Mouse (Mus musculus): ENCODE data around the gene Krt84. TPM values are rescaled to one million over a fixed set of nuclear protein-coding genes. Genes with fewer than 3 reads are reported as not detected.

Krt84 gene
- not detected for total RNA-seq (2018; cell fraction: chromatin; rRNA removed)
- total RNA-seq (2018; cell fraction: cytosol; rRNA removed), result not detected
- total RNA-seq (2018; cell fraction: nucleus; rRNA removed), result not detected
- not detected in 3 replicates for polyA plus RNA-seq (2018)

DNA sequence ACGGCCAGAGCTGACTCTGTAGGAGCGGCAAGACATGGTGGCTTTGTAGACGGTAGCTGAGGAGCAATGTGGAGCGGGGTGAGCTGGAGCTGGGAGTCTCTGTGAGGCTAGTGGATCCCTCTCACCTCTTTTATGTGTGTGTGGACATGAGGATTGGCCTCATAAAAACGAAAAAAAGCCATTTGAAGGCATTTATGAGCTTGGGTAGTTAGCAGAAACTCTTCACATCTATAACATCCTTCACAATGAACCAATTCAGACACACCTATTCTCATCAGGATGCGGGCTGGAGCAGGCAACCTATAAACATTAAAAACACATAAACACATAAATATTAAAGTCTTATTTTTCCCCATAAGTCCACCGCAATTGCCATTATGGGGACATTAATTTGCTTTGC lies at the start of gene Krt84:
Gene Krt84 (minus strand): TSS at position 101 of the 400 bp plus-strand sequence.
- Histone ChIP-seq H3K27ac (no peak within 1 kb of the TSS), H3K4me3 (ENCODE audit: inconsistent target) (no peak within 1 kb of the TSS), H3K36me3 (ENCODE audit: inconsistent target) (no peaks in the 10 kb centered on the region), H3K79me2 (ENCODE audit: inconsistent target) (no peaks in the 10 kb centered on the region)
- WGBS (ENCODE audit: missing documents), result 85% methylated on average over 7 of the region's 7 CpGs

DNA sequence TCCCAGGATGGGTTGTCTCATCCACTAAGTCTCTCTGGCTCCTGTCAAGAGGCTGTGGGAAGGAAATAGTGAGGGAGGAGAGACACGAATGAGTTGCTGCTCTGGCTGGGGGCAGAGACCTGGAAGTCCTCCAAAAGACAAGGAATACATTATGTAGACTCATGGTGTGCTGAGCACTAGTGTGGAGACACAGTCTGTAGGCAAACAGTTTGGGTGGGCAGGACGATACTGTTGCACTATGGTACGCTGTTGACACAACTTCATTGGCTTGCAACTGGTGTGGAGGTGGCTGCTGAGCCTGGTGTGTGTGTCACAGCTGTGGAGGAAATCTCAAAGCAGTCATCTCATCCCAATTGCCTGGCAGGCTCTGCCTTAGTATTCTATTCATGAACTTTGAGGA lies 49.1 kb upstream of the Krt84 start:
- WGBS (ENCODE audit: missing documents), result 74% methylated on average over 3 of the region's 3 CpGs
- H3K4me3 ChIP-seq (ENCODE audit: inconsistent target), result no peak overlapping the region
- no peaks in the 10 kb centered on the region for H3K36me3 ChIP-seq (ENCODE audit: inconsistent target)
- no peak overlapping the region for H3K27ac ChIP-seq
- no peaks in the 10 kb centered on the region for H3K79me2 ChIP-seq (ENCODE audit: inconsistent target)

DNA sequence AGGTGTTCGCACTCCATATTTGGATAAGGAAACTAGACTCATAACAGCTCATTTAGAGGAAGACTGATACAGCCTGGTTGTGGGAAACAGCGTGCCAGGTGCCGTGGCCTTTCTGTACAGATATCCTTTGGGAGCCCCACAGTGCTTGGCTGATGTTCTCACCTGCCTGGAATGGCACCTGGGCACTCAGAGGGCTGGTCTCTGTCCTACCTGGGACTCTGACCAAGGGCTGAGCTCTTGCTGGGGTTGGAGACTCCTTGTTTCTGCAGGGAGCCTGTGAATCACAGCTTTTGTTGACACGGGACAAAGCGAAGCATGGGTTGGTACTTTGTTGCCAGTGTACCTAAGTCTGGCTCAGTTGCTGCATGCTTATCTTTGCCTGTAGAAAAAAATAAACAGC lies 42.9 kb upstream of the Krt84 start:
- WGBS (ENCODE audit: missing documents), result 75% methylated on average over 5 of the region's 5 CpGs
- Histone ChIP-seq H3K79me2 (ENCODE audit: inconsistent target) (no peaks in the 10 kb centered on the region), H3K36me3 (ENCODE audit: inconsistent target) (no peaks in the 10 kb centered on the region), H3K27ac (no peak overlapping the region), H3K4me3 (ENCODE audit: inconsistent target) (no peak overlapping the region)

DNA sequence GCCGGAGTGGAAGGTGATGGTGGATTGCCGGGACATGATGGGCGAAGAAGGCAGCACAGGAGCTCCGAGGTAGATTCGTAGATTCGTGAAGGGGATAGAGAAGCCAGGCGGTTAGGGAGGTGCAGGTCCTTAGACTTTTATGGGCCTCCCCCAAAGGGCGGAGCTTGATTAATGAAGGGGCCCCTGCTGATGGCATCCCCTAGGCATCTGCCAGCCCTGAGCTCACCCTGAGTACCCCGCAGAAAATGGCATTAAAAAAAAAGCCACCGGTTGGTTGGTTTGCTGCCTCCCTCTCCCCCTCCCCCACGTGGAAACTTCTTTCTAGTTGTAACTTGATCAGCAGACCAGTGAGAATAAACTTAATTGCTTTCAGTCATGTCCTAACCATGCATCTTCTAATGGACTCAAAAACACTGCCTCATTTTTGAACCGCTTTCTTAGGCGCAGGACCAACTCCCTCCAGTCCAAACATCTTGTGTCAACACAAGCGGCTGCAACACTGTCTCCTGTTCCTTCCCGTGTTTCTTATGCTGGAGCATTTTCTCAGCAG lies 41.3 kb upstream of the Krt84 start, which contains the start of gene Krt75:
Gene Krt75 (minus strand): TSS at position 109 of the 550 bp plus-strand sequence.
- Histone ChIP-seq H3K36me3 (ENCODE audit: inconsistent target) (no peaks in the 10 kb centered on the region), H3K4me3 (ENCODE audit: inconsistent target) (no peak within 1 kb of the TSS), H3K27ac (no peak within 1 kb of the TSS), H3K79me2 (ENCODE audit: inconsistent target) (no peaks in the 10 kb centered on the region)
- 79% methylated on average over 13 of the region's 15 CpGs for WGBS (ENCODE audit: missing documents)

DNA sequence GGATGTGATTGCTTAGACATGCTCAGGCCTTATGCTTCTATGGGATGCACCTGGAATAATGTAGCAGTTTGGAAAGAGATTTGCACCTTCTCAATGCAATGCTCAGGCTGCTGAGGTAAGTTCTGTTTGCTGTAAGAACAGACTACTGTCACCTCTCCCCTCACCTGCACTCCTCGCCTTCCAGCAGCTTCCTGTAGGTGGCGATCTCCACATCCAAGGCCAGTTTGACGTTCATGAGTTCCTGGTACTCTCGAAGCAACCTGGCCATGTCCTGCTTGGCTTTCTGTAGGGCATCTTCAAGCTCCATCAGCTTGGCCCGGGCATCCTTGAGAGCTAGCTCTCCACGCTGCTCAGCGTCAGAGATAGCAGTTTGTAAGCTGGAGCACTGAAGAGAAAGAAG lies 35.2 kb upstream of the Krt84 start:
- WGBS (ENCODE audit: missing documents), result 46% methylated on average over 7 of the region's 7 CpGs

DNA sequence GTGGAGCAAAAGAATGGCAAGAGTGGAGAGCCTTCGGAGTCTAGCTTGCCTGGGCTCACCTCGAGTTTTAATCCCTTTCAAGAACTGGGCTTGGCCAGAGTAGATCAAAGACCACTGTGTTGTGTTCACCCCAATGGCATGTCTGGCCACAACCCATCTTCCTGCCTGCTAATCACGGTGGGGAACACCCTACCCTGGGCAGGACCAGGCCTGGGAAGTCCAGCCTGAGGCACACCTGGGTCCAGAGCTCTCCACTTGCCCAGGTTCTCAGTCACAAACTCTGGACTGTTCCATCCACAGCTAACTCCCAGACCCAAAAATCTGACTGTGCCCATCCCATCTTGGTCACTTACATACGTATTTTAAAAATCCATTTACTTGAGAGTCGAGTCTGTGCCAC lies 30.2 kb upstream of the Krt84 start, which contains the start of gene Krt90:
Gene Krt90 (minus strand): TSS at position 101 of the 400 bp plus-strand sequence.
- WGBS (ENCODE audit: missing documents), result 55% methylated on average over 5 of the region's 5 CpGs
- Histone ChIP-seq H3K27ac (no peak within 1 kb of the TSS), H3K36me3 (ENCODE audit: inconsistent target) (no peaks in the 10 kb centered on the region), H3K79me2 (ENCODE audit: inconsistent target) (no peaks in the 10 kb centered on the region), H3K4me3 (ENCODE audit: inconsistent target) (no peak within 1 kb of the TSS)

More for the DNA sequence above, 35.2 kb upstream of the Krt84 start:
- no peak overlapping the region for H3K4me3 ChIP-seq (ENCODE audit: inconsistent target)
- no peaks in the 10 kb centered on the region for H3K36me3 ChIP-seq (ENCODE audit: inconsistent target)
- no peak overlapping the region for H3K27ac ChIP-seq
- no peaks in the 10 kb centered on the region for H3K79me2 ChIP-seq (ENCODE audit: inconsistent target)

DNA sequence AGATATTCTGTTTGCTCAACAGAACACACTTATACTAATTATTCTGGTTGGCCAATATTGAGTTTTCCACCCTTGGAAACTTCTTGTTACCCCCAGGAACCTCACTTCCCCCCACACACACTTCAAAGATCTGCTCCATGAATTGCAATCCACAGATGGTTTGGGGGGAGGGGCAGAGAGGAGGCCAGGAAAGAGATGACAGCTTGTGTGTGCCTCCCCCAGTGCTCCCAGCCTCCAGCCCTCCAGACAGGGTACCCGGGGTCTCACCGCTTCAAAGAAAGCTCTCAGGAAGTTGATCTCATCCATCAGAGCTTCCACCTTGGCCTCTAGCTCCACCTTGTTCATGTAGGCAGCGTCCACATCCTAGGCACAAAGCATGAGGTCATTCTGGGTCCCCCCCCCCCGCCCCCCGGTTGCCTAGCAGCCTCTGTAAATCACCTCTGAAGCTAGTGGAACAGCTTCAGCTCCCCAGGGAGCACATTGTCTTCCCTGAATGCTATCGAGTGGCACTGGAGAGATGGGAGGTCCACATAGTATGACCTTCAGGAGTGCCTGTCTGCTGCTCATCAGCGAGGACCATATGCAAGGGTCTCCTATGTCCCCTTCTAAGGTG lies 25.5 kb upstream of the Krt84 start:
- Histone ChIP-seq H3K36me3 (ENCODE audit: inconsistent target) (no peaks in the 10 kb centered on the region), H3K27ac (no peak overlapping the region), H3K4me3 (ENCODE audit: inconsistent target) (no peak overlapping the region), H3K79me2 (ENCODE audit: inconsistent target) (no peaks in the 10 kb centered on the region)
- WGBS (ENCODE audit: missing documents), result 12% methylated on average over 7 of the region's 7 CpGs

DNA sequence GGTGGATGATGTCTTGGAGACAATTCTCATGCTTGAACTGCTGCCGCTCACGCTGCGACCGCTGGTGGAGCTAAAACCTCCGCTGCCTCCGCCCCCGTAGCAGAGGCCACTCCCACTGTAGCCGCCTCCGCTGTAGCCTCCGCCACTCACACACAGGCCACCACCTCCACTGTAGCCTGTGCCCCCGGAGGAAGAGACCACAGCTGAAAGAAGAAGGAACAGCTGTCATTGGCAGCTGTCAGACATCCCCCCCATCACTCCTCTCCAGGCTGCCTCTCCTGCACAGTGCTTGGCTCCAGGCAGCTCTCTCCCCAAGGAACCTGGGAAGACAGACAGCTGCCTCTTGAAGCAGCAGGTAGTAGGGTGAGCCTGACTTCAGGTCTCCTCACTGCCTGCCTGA lies 20.5 kb upstream of the Krt84 start:
- no peak overlapping the region for H3K4me3 ChIP-seq (ENCODE audit: inconsistent target)
- WGBS (ENCODE audit: missing documents), result 2% methylated on average over 11 of the region's 11 CpGs
- no peak overlapping the region for H3K27ac ChIP-seq
- no peaks in the 10 kb centered on the region for H3K79me2 ChIP-seq (ENCODE audit: inconsistent target)
- no peaks in the 10 kb centered on the region for H3K36me3 ChIP-seq (ENCODE audit: inconsistent target)

DNA sequence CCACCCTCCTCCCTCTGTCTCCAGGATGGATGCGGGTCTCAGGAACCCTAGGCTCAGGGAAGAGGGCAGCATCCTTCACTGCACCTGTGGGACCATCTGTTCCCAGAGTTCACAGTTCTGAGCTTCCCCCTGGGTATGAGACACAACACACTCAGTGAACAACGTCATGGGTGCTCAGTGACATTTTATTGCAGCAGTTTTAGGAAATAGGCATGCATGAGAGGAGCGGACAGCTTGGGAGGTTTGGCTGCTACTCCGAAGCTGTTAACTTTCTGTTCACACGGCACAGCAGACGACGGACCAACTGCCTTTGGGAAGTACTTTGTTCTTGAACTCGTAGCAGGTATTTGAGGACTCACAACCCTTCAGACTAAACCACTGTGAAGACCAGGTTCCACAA lies 19.6 kb upstream of the Krt84 start:
- WGBS (ENCODE audit: missing documents), result 70% methylated on average over 7 of the region's 8 CpGs

DNA sequence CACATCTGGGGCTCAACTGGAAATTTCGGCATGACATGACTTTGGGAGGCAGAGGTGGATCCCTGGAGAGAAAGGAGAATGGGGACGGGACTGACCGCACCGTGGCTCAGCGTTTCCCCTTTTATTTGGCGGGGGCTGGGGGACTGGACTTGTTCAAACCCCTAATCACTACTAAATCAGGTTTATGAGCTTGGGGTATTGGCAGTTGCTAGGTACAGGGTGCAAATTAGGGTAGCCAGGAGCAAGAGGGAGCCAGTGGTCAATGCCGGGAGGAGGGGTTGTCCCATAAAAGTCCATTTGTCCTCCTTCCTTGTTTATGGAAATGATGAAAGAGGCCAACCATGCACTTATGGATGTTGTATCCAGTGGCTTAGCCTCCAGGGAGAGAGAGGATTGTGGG lies 17.9 kb upstream of the Krt84 start, which contains the start of gene Krt82:
Gene Krt82 (minus strand): TSS at position 101 of the 400 bp plus-strand sequence.
- no peak within 1 kb of the TSS for H3K27ac ChIP-seq
- H3K36me3 ChIP-seq (ENCODE audit: inconsistent target), result no peaks in the 10 kb centered on the region
- H3K79me2 ChIP-seq (ENCODE audit: inconsistent target), result no peaks in the 10 kb centered on the region
- no peak within 1 kb of the TSS for H3K4me3 ChIP-seq (ENCODE audit: inconsistent target)
- 76% methylated on average over 5 of the region's 7 CpGs for WGBS (ENCODE audit: missing documents)

More for the DNA sequence above, 19.6 kb upstream of the Krt84 start:
- Histone ChIP-seq H3K79me2 (ENCODE audit: inconsistent target) (no peaks in the 10 kb centered on the region), H3K27ac (no peak overlapping the region), H3K36me3 (ENCODE audit: inconsistent target) (no peaks in the 10 kb centered on the region), H3K4me3 (ENCODE audit: inconsistent target) (no peak overlapping the region)

DNA sequence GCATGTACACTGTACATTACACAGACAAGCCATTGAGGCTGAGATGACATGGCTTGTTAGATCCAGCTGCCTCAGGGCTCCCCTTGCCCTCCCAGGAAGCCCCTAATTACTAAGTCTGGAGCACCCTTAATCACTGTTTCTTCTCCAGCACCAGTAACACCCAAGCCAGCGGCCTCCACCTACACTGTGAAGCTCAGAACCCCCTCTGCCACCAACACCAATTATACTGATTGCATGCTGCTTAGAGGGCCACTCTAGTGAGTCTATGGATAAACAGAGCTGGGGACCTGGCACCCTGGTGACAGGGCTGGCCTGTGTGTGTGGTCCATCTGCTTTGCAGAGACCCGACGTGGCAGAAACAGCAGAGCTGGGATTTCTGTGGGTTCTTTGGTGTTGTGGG lies 11.9 kb upstream of the Krt84 start:
- no peak overlapping the region for H3K27ac ChIP-seq
- 64% methylated on average over 3 of the region's 3 CpGs for whole genome bisulfite sequencing (ENCODE audit: missing documents)
- H3K79me2 ChIP-seq (ENCODE audit: inconsistent target), result no peaks in the 10 kb centered on the region
- no peaks in the 10 kb centered on the region for H3K36me3 ChIP-seq (ENCODE audit: inconsistent target)
- H3K4me3 ChIP-seq (ENCODE audit: inconsistent target), result no peak overlapping the region

DNA sequence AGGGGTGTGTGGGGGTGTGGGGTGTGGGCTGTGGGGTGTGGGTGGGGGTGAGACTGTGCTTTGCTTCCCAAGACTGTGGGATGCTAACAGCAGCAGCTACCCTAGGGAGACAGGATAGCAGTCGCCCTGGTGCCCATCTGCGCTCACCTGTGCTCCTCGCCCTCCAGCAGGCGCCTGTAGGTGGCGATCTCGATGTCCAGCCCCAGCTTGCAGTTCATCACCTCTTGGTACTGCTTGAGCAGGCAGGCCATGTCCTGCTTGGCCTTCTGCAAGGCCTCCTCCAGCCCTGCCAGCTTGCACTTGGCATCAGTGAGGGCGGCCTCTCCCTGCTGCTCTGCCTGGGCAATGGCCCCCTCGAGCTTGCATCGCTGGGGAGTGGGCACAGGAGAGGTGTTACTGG lies 9.9 kb upstream of the Krt84 start:
- Histone ChIP-seq H3K79me2 (ENCODE audit: inconsistent target) (no peaks in the 10 kb centered on the region), H3K4me3 (ENCODE audit: inconsistent target) (no peak overlapping the region), H3K27ac (no peak overlapping the region), H3K36me3 (ENCODE audit: inconsistent target) (no peaks in the 10 kb centered on the region)
- 63% methylated on average over 9 of the region's 9 CpGs for WGBS (ENCODE audit: missing documents)

DNA sequence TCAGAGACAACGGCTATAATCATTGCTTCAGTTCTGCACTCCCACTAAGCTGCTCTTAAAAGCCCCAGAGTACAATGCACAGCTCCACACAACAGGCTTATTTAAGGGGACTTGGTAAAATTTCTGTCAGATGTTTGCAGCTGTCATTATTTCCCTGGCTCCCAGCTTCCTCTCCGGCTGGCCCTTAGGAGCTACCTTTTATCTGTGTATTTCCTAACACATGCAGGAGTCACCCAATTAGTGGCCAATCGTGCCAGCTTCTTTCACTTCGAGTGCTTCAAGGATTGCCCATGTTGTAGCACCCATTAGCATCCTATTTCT lies 5.9 kb upstream of the Krt84 start:
- H3K4me3 ChIP-seq (ENCODE audit: inconsistent target), result no peak overlapping the region
- H3K27ac ChIP-seq, result no peak overlapping the region
- no peaks in the 10 kb centered on the region for H3K79me2 ChIP-seq (ENCODE audit: inconsistent target)
- H3K36me3 ChIP-seq (ENCODE audit: inconsistent target), result no peaks in the 10 kb centered on the region
- WGBS (ENCODE audit: missing documents), result 74% methylated on average over 4 of the region's 4 CpGs

DNA sequence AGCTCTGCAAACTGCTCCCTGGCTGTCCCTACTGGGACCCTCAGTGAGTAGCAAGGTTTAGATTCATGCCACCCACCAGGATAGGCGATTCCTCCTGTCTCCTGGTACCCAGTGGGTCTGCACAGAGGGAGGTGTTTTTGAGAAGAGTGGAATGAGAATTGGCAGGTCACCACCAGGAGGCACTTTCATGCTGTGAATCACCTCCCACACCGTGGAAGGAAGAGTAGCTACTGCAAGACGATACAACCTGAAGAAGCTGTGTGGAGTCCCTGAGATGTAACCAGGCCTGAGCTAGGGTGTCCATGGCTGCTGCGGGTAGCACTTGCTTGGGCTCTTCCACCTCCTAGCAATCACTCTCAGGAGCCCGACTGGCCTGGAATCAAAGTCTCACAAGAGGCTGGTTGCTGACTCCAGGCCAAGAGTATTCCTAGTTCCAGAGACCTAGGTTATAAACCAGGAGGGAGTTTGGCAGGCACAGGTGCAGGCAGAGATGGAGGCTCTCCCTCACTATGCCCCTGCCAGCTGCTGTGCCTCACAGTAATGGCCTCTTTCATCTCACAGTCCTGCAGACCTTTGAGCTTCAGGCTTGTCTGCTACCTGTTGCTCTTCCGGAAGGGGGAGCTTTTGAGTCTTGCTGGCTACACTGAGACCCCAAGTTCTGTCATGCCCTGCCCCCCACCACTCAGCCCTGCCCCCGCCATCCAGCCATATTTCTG lies 5.4 kb upstream of the Krt84 start:
- 47% methylated on average over 7 of the region's 7 CpGs for WGBS (ENCODE audit: missing documents)
- Histone ChIP-seq H3K27ac (no peak overlapping the region), H3K79me2 (ENCODE audit: inconsistent target) (no peaks in the 10 kb centered on the region), H3K4me3 (ENCODE audit: inconsistent target) (no peak overlapping the region), H3K36me3 (ENCODE audit: inconsistent target) (no peaks in the 10 kb centered on the region)

All from macrophage (primary cell).